Mouse (Mus musculus) embryonic facial prominence, embryonic 14.5 days (tissue): ENCODE measurements around the gene Dmd. TPM values are rescaled to one million over a fixed set of nuclear protein-coding genes. Genes with fewer than 3 reads are reported as not detected.

Experiments used
- ATAC-seq: fragments of 200-750 bp; cut with Nextera tagmentation; 2 replicates; pipeline ENCODE4 v1.8.0; 2017; ENCODE audit warnings: low read depth, moderate number of reproducible peaks, moderate TSS enrichment
- DNase-seq: peaks from one replicate; pipeline ENCODE4 v3.0.0-alpha.2; 2015; ENCODE audit warnings: low spot score
- H3K27ac ChIP-seq: fragments of 300-500 bp; sonication (generic); replicated peaks from 2 replicates; pipeline ENCODE4 v1.5.1; 2014; ENCODE audit warnings: low read depth, mild to moderate bottlenecking, low read length, moderate library complexity
- H3K27me3 ChIP-seq: fragments of 300-500 bp; sonication (generic); replicated peaks from 2 replicates; pipeline ENCODE4 v1.6.1; 2014; ENCODE audit warnings: low read length; ENCODE audit not compliant: control insufficient read depth, insufficient read depth
- H3K36me3 ChIP-seq: fragments of 300-500 bp; sonication (generic); 2 replicates; pipeline ENCODE4 v1.6.1; 2014; ENCODE audit warnings: low read length, mixed read lengths; ENCODE audit not compliant: control insufficient read depth, insufficient read depth
- H3K4me1 ChIP-seq: fragments of 300-500 bp; sonication (generic); 2 replicates; pipeline ENCODE4 v1.6.1; 2014; ENCODE audit warnings: antibody characterized with exemption, low read length; ENCODE audit not compliant: control insufficient read depth, insufficient read depth
- H3K4me2 ChIP-seq: fragments of 300-500 bp; sonication (generic); 2 replicates; pipeline ENCODE4 v1.6.1; 2014; ENCODE audit warnings: low read depth, mild to moderate bottlenecking, low read length, moderate library complexity, mixed read lengths
- H3K4me3 ChIP-seq: fragments of 300-500 bp; sonication (generic); 2 replicates; pipeline ENCODE4 v1.5.1; 2014; ENCODE audit warnings: low read depth, mild to moderate bottlenecking, low read length
- H3K9ac ChIP-seq: fragments of 300-500 bp; sonication (generic); 2 replicates; pipeline ENCODE4 v1.6.1; 2014; ENCODE audit warnings: low read depth, mild to moderate bottlenecking, low read length, moderate library complexity, mixed read lengths
- H3K9me3 ChIP-seq: fragments of 300-500 bp; sonication (generic); 2 replicates; pipeline ENCODE4 v1.6.1; 2016; ENCODE audit warnings: low read length; ENCODE audit not compliant: control insufficient read depth
- WGBS: fragments of 180-500 bp; shearing (Covaris S2); extraction: QIAGEN DNeasy Blood & Tissue Kit; methylation state at CpG from one replicate; pipeline ENCODE4 v1.1.7; 2014; 5-methylcytosine and 5-hydroxymethylcytosine counted together
- polyA plus RNA-seq: library from polyadenylated mRNA; unstranded; fragments of >200 nt; fragmentation: Nextera tagmentation; extraction: Ambion mirVana; gene quantifications from 2 replicates; pipeline ENCODE4 v1.2.1, GENCODE M21; 2014

Gene Dmd
- polyA plus RNA-seq, 1 experiment from 2014 or later, result 27.5 TPM

- ATAC-seq (no peak), DNase-seq (no peak)
- Histone ChIP-seq H3K4me1 (no peaks in the 10 kb centered on the region), H3K36me3 (no peaks in the 10 kb centered on the region), H3K4me2 (no peak overlapping the region), H3K9me3 (no peaks in the 10 kb centered on the region), H3K4me3 (no peak overlapping the region), H3K9ac (no peak overlapping the region), H3K27ac (no peak overlapping the region), H3K27me3 (no peaks in the 10 kb centered on the region)
- 79% methylated on average over 5 of the region's 5 CpGs for WGBS
These were observed 2249.0 kb downstream of the Dmd start for GRCm38 (mm10) chrX:85197688-85198087.

- no peaks in the 10 kb centered on the region for H3K4me1 ChIP-seq
- WGBS, result 62% methylated on average over 3 of the region's 3 CpGs
These were observed 2250.7 kb downstream of the Dmd start for GRCm38 (mm10) chrX:85199398-85199797.

GRCm38 (mm10) chrX:85207001-85207400 is 2258.3 kb downstream of the Dmd start:
- no peak overlapping the region for H3K27ac ChIP-seq
- ATAC-seq (no peak), DNase-seq (no peak)
- H3K4me1 ChIP-seq, result no peaks in the 10 kb centered on the region
- no peak overlapping the region for H3K9ac ChIP-seq
- H3K4me3 ChIP-seq, result no peak overlapping the region
- 73% methylated on average over 2 of the region's 2 CpGs for WGBS
- H3K9me3 ChIP-seq, result no peaks in the 10 kb centered on the region
- H3K4me2 ChIP-seq, result no peak overlapping the region
- H3K27me3 ChIP-seq, result no peaks in the 10 kb centered on the region
- no peaks in the 10 kb centered on the region for H3K36me3 ChIP-seq

More at GRCm38 (mm10) chrX:85199398-85199797, 2250.7 kb downstream of the Dmd start:
- H3K4me2 ChIP-seq, result no peak overlapping the region
- ATAC-seq (no peak), DNase-seq (peak; percentile 42)
- no peak overlapping the region for H3K9ac ChIP-seq
- H3K4me3 ChIP-seq, result no peak overlapping the region
- H3K36me3 ChIP-seq, result no peaks in the 10 kb centered on the region
- no peaks in the 10 kb centered on the region for H3K27me3 ChIP-seq
- no peak overlapping the region for H3K27ac ChIP-seq
- no peaks in the 10 kb centered on the region for H3K9me3 ChIP-seq

GRCm38 (mm10) chrX:85226883-85227282 is 2278.2 kb downstream of the Dmd start:
- no peaks in the 10 kb centered on the region for H3K9me3 ChIP-seq
- no peaks in the 10 kb centered on the region for H3K4me1 ChIP-seq
- no peak overlapping the region for H3K27ac ChIP-seq
- no peak overlapping the region for H3K9ac ChIP-seq
- DNase-seq (no peak), ATAC-seq (no peak)
- no peak overlapping the region for H3K4me2 ChIP-seq
- no peaks in the 10 kb centered on the region for H3K36me3 ChIP-seq
- no peak overlapping the region for H3K4me3 ChIP-seq
- H3K27me3 ChIP-seq, result 0 out of 2 replicates have a peak, but pooled peaks cover 5% of the 10 kb centered on the region

- Histone ChIP-seq H3K9me3 (no peaks in the 10 kb centered on the region), H3K9ac (no peak within 1 kb of the TSS), H3K4me1 (no peaks in the 10 kb centered on the region), H3K4me2 (no peak within 1 kb of the TSS), H3K4me3 (no peak within 1 kb of the TSS), H3K27me3 (no peaks in the 10 kb centered on the region; the same call in 1 of the 2 replicates), H3K36me3 (no peaks in the 10 kb centered on the region), H3K27ac (no peak within 1 kb of the TSS)
- ATAC-seq (no peak), DNase-seq (no peak)
- WGBS, result 100% methylated on average over 2 of the region's 2 CpGs
These were observed 2300.7 kb downstream of the Dmd start, which contains the start of gene Fthl17a for GRCm38 (mm10) chrX:85249379-85249778. TSS of gene Fthl17a (plus strand) at chrX:85249679.
